Mouse (Mus musculus): ENCODE measurements around the gene Armc5.

Armc5 gene

GRCm38 (mm10) chr7:128236856-128237592 lies at the start of gene Armc5:
TSS of gene Armc5 (plus strand) at chr7:128237342.
- DNase-seq (ENCODE audit: low read depth in 1 of 2, low spot score in 2 of 2): peak; percentile 59 to 70

GRCm38 (mm10) chr7:128201607-128202006 lies 35.5 kb upstream of the Armc5 start:
- no peak for DNase-seq (ENCODE audit: low read depth in 1 of 2, low spot score in 2 of 2)

- no peak for DNase-seq (ENCODE audit: low read depth in 1 of 2, low spot score in 2 of 2)
Measured at GRCm38 (mm10) chr7:128203071-128203470, 34.1 kb upstream of the Armc5 start.

GRCm38 (mm10) chr7:128204179-128204578 lies 33.0 kb upstream of the Armc5 start:
- no peak for DNase-seq (ENCODE audit: low read depth in 1 of 2, low spot score in 2 of 2)

- DNase-seq (ENCODE audit: low read depth in 1 of 2, low spot score in 2 of 2): no peak
Measured at GRCm38 (mm10) chr7:128205695-128206094, 31.4 kb upstream of the Armc5 start.

GRCm38 (mm10) chr7:128206152-128206551 lies 31.0 kb upstream of the Armc5 start, which contains the start of gene Cox6a2:
TSS of gene Cox6a2 (minus strand) at chr7:128206387.
- DNase-seq (ENCODE audit: low read depth in 1 of 2, low spot score in 2 of 2): no peak

- peak in 1 of 2 experiments; percentile 18 for DNase-seq (ENCODE audit: low read depth in 1 of 2, low spot score in 2 of 2)
Measured at GRCm38 (mm10) chr7:128208187-128208586, 29.0 kb upstream of the Armc5 start.

GRCm38 (mm10) chr7:128209826-128210225 lies 27.3 kb upstream of the Armc5 start:
- no peak for DNase-seq (ENCODE audit: low read depth in 1 of 2, low spot score in 2 of 2)

- DNase-seq (ENCODE audit: low read depth in 1 of 2, low spot score in 2 of 2): no peak
Measured at GRCm38 (mm10) chr7:128219952-128220351, 17.2 kb upstream of the Armc5 start.

- DNase-seq (ENCODE audit: low read depth in 1 of 2, low spot score in 2 of 2): no peak
Measured at GRCm38 (mm10) chr7:128220936-128221335, 16.2 kb upstream of the Armc5 start.

- DNase-seq (ENCODE audit: low read depth in 1 of 2, low spot score in 2 of 2): no peak
Measured at GRCm38 (mm10) chr7:128231741-128232140, 5.4 kb upstream of the Armc5 start.

GRCm38 (mm10) chr7:128234796-128235195 lies 2.3 kb upstream of the Armc5 start:
- DNase-seq (ENCODE audit: low read depth in 1 of 2, low spot score in 2 of 2): no peak

GRCm38 (mm10) chr7:128235481-128235880 lies 1.7 kb upstream of the Armc5 start:
- no peak for DNase-seq (ENCODE audit: low read depth in 1 of 2, low spot score in 2 of 2)

GRCm38 (mm10) chr7:128236426-128236825 lies 716 bp upstream of the Armc5 start:
- no peak for DNase-seq (ENCODE audit: low read depth in 1 of 2, low spot score in 2 of 2)

- no peak for DNase-seq (ENCODE audit: low read depth in 1 of 2, low spot score in 2 of 2)
Measured at GRCm38 (mm10) chr7:128237593-128237926, 418 bp downstream of the Armc5 start.

- peak; percentile 99 to 100 for DNase-seq (ENCODE audit: low read depth in 1 of 2, low spot score in 2 of 2)
Measured at GRCm38 (mm10) chr7:128237927-128238778, 1.0 kb downstream of the Armc5 start, which contains the start of gene 9130023H24Rik. TSS of gene 9130023H24Rik (minus strand) at chr7:128238031.

- DNase-seq (ENCODE audit: low read depth in 1 of 2, low spot score in 2 of 2): no peak
Measured at GRCm38 (mm10) chr7:128238991-128239390, 1.8 kb downstream of the Armc5 start.

GRCm38 (mm10) chr7:128240131-128240784 lies 3.1 kb downstream of the Armc5 start:
- no peak for DNase-seq (ENCODE audit: low read depth in 1 of 2, low spot score in 2 of 2)

- DNase-seq (ENCODE audit: low read depth in 1 of 2, low spot score in 2 of 2): no peak
Measured at GRCm38 (mm10) chr7:128242331-128242730, 5.2 kb downstream of the Armc5 start.

- no peak for DNase-seq (ENCODE audit: low read depth in 1 of 2, low spot score in 2 of 2)
Measured at GRCm38 (mm10) chr7:128243921-128244320, 6.8 kb downstream of the Armc5 start.

- DNase-seq (ENCODE audit: low read depth in 1 of 2, low spot score in 2 of 2): no peak
Measured at GRCm38 (mm10) chr7:128244410-128245025, 7.4 kb downstream of the Armc5 start.

All from monocyte, adult 2 months (primary cell).